Comparison of ENCODE assay signal across 23 mouse cellular contexts in genomic region chr8:127338183-127338582, GRCm38 (mm10).
"Had no signal": no experiment of that assay in that cellular context is flagged by ENCODE, and none has a peak within 500 bp of the region (broad histone marks: within the 10 kb centered on the region; RNA-seq: fewer than 3 reads in every experiment).

No protein-coding gene starts in this region.

- H3K4me2 ChIP-seq: limb, embryonic 13.5 days; liver, embryonic 12.5 days; liver, embryonic 15.5 days; lung, embryonic 15.5 days; midbrain, embryonic 13.5 days; stomach, embryonic 15.5 days had no signal

- ATAC-seq: liver, embryonic 12.5 days; midbrain, embryonic 13.5 days; midbrain, embryonic 16.5 days had no signal

- H3K9ac ChIP-seq: limb, embryonic 13.5 days; liver, embryonic 12.5 days; liver, embryonic 15.5 days; lung, embryonic 15.5 days; midbrain, embryonic 13.5 days; stomach, embryonic 15.5 days had no signal

- H3K9me3 ChIP-seq: limb, embryonic 10.5 days; limb, embryonic 13.5 days; liver, embryonic 12.5 days; liver, embryonic 15.5 days; lung, embryonic 15.5 days; megakaryocyte, embryonic 14.5 days; midbrain, embryonic 10.5 days; midbrain, embryonic 13.5 days; stomach, embryonic 15.5 days had no signal

- H3K27ac ChIP-seq: kidney, postnatal 0 days; layer of hippocampus, adult 2 months; limb, embryonic 10.5 days; limb, embryonic 13.5 days; liver, embryonic 12.5 days; liver, embryonic 15.5 days; lung, embryonic 15.5 days; midbrain, embryonic 10.5 days; midbrain, embryonic 13.5 days; stomach, embryonic 15.5 days had no signal

- H3K4me3 ChIP-seq: layer of hippocampus, adult 2 months; limb, embryonic 10.5 days; limb, embryonic 13.5 days; liver, embryonic 12.5 days; liver, embryonic 15.5 days; lung, embryonic 15.5 days; megakaryocyte, embryonic 14.5 days; midbrain, embryonic 10.5 days; midbrain, embryonic 13.5 days; myocyte; stomach, embryonic 15.5 days had no signal

- H3K4me1 ChIP-seq: liver, embryonic 12.5 days; liver, embryonic 15.5 days; lung, embryonic 15.5 days; megakaryocyte, embryonic 14.5 days; stomach, embryonic 15.5 days had no signal

- H3K36me3 ChIP-seq: limb, embryonic 13.5 days; liver, embryonic 12.5 days; liver, embryonic 15.5 days; lung, embryonic 15.5 days; midbrain, embryonic 10.5 days; midbrain, embryonic 13.5 days; stomach, embryonic 15.5 days had no signal

- H3K27me3 ChIP-seq: limb, embryonic 13.5 days; liver, embryonic 12.5 days; liver, embryonic 15.5 days; lung, embryonic 15.5 days; midbrain, embryonic 13.5 days; stomach, embryonic 15.5 days had no signal

- DNase-seq: kidney, adult 9 months; kidney, postnatal 25 days; liver; lung, adult 18-20 months; lung, postnatal 10 days; lung, postnatal 36 days; right cerebral cortex, adult 18-20 months; right cerebral cortex, postnatal 14 days; right cerebral cortex, postnatal 4 days; thymus, postnatal 25 days had no signal
